Comparison of ENCODE assay signal across 8 mouse cellular contexts in the genomic region with DNA sequence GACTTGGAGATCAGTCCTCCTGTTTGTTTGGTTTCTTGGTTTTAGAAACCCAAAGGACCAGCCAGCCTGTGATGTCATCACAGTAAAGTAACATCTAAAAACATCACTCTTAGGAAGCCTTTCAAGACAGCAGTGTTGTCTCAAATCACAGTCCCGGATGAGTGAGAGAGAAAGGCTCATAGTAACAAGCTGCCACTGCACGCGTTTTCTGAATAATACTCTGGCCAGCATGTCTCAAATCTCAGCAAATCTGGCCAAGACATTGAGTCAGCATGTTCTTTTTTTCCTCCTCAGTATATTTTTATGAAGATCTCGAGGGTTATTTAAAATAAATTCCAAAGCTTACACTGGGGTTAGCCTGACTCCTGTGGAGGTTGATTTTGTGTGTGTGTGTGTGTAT.
A peak's percentile ranks its signal among the peaks of the same experiment; 100 is the strongest.
DNase-seq lines count a peak whose midpoint lies in the region; ATAC-seq lines count a peak whose summit lies in the region.

No protein-coding gene starts in this region.

- no peaks in the 10 kb centered on the region for H3K9me3 ChIP-seq in heart, embryonic 11.5 days (replicated peaks; ENCODE audit: control insufficient read depth, low read length)
- 0 out of 2 replicates have a peak, but pooled peaks cover 2% of the 10 kb centered on the region for H3K9me3 ChIP-seq in forebrain, embryonic 12.5 days
- H3K9me3 ChIP-seq in limb, embryonic 13.5 days = no peaks in the 10 kb centered on the region
- no peaks in the 10 kb centered on the region; the same call in 1 of the 2 replicates for H3K9me3 ChIP-seq in midbrain, embryonic 16.5 days (replicated peaks; ENCODE audit: control insufficient read depth, low read length, poor library complexity, severe bottlenecking)

- no peak overlapping the region; the same call in 1 of the 2 replicates for H3K27ac ChIP-seq in heart, embryonic 11.5 days (ENCODE audit: low read depth, low read length)
- no peak overlapping the region for H3K27ac ChIP-seq in forebrain, embryonic 12.5 days
- no peak overlapping the region; the same call in 1 of the 2 replicates for H3K27ac ChIP-seq in limb, embryonic 13.5 days
- no peak overlapping the region for H3K27ac ChIP-seq in midbrain, embryonic 16.5 days (ENCODE audit: low read length)

- no peak for DNase-seq in heart, adult 11 months
- no peak for DNase-seq in cerebellum, postnatal 14 days
- no peak for DNase-seq in adrenal gland, adult 8-10 months

- 20% methylated on average over 4 of the region's 4 CpGs for WGBS in heart, embryonic 11.5 days (ENCODE audit: insufficient replicate concordance)
- 23% methylated on average over 4 of the region's 4 CpGs for WGBS in forebrain, embryonic 12.5 days
- WGBS in limb, embryonic 13.5 days = 10% methylated on average over 4 of the region's 4 CpGs
- WGBS in midbrain, embryonic 16.5 days = 24% methylated on average over 4 of the region's 4 CpGs

- no peaks in the 10 kb centered on the region for H3K27me3 ChIP-seq in heart, embryonic 11.5 days (ENCODE audit: control insufficient read depth, insufficient read depth, low read length)
- no peaks in the 10 kb centered on the region for H3K27me3 ChIP-seq in forebrain, embryonic 12.5 days
- no peaks in the 10 kb centered on the region for H3K27me3 ChIP-seq in limb, embryonic 13.5 days
- H3K27me3 ChIP-seq in midbrain, embryonic 16.5 days (ENCODE audit: control insufficient read depth, insufficient read depth, low read depth, low read length) = no peaks in the 10 kb centered on the region

- ATAC-seq in heart, embryonic 11.5 days (replicated peaks; ENCODE audit: insufficient number of reproducible peaks, low FRiP score, low TSS enrichment) = no peak
- ATAC-seq in forebrain, embryonic 12.5 days (ENCODE audit: low FRiP score) = no peak
- ATAC-seq in limb, embryonic 13.5 days (ENCODE audit: low FRiP score, low read depth) = peak; percentile 42; the same call in 1 of the 2 replicates
- no peak for ATAC-seq in midbrain, embryonic 16.5 days
- no peak for ATAC-seq in inflammation-experienced regulatory T-cells, adult 6 months

- H3K9ac ChIP-seq in heart, embryonic 11.5 days (ENCODE audit: low read depth, low read length) = peak overlapping the region; percentile 77
- 0 out of 2 replicates have a peak overlapping the region, but pooled peaks have one; percentile 39 for H3K9ac ChIP-seq in forebrain, embryonic 12.5 days
- H3K9ac ChIP-seq in limb, embryonic 13.5 days = peak overlapping the region; percentile 35; the same call in 1 of the 2 replicates
- no peak overlapping the region; the same call in 1 of the 2 replicates for H3K9ac ChIP-seq in midbrain, embryonic 16.5 days (ENCODE audit: low read depth, low read length)

- H3K4me3 ChIP-seq in heart, embryonic 11.5 days (ENCODE audit: low read depth, low read length) = peak overlapping the region; percentile 53
- H3K4me3 ChIP-seq in forebrain, embryonic 12.5 days (replicated peaks) = no peak overlapping the region
- H3K4me3 ChIP-seq in limb, embryonic 13.5 days = peak overlapping the region; percentile 42
- no peak overlapping the region for H3K4me3 ChIP-seq in midbrain, embryonic 16.5 days (ENCODE audit: low read depth, low read length)

- H3K36me3 ChIP-seq in heart, embryonic 11.5 days (ENCODE audit: control insufficient read depth, insufficient read depth, low read length) = peaks cover 7% of the 10 kb centered on the region; the same call in 1 of the 2 replicates
- H3K36me3 ChIP-seq in forebrain, embryonic 12.5 days (replicated peaks) = 0 out of 2 replicates have a peak, but pooled peaks cover 5% of the 10 kb centered on the region
- H3K36me3 ChIP-seq in limb, embryonic 13.5 days = peaks cover 35% of the 10 kb centered on the region
- H3K36me3 ChIP-seq in midbrain, embryonic 16.5 days (ENCODE audit: control insufficient read depth, insufficient read depth, low read length) = no peaks in the 10 kb centered on the region

- peaks cover 18% of the 10 kb centered on the region for H3K4me1 ChIP-seq in heart, embryonic 11.5 days (ENCODE audit: control insufficient read depth, insufficient read depth, low read length)
- H3K4me1 ChIP-seq in forebrain, embryonic 12.5 days = peaks cover 31% of the 10 kb centered on the region
- peaks cover 48% of the 10 kb centered on the region for H3K4me1 ChIP-seq in limb, embryonic 13.5 days
- peaks cover 20% of the 10 kb centered on the region for H3K4me1 ChIP-seq in midbrain, embryonic 16.5 days (ENCODE audit: control insufficient read depth, insufficient read depth, low read length)

- H3K4me2 ChIP-seq in heart, embryonic 11.5 days = peak overlapping the region; percentile 76
- peak overlapping the region; percentile 64 for H3K4me2 ChIP-seq in forebrain, embryonic 12.5 days
- H3K4me2 ChIP-seq in limb, embryonic 13.5 days (replicated peaks) = peak overlapping the region; percentile 71
- peak overlapping the region; percentile 73; the same call in 1 of the 2 replicates for H3K4me2 ChIP-seq in midbrain, embryonic 16.5 days (ENCODE audit: low read length)

Comparison
In these comparisons a context has a peak if more than half of its experiments do, and no peak if none do; other contexts are left out.
1. H3K4me3 ChIP-seq: peak in heart, embryonic 11.5 days (single experiment) and limb, embryonic 13.5 days (single experiment); none in forebrain, embryonic 12.5 days (single experiment) and midbrain, embryonic 16.5 days (single experiment).
2. Peak in every context shown above with its lines, with median percentiles within 50 percentile points of each other: H3K4me2 ChIP-seq.